Mouse (Mus musculus) cerebellum, adult 11-12 months (tissue): ENCODE measurements around the gene Il4i1.
A peak's percentile ranks its signal among the peaks of the same experiment; 100 is the strongest.

Experiments
- DNase-seq: peaks from one replicate; pipeline ENCODE4 v3.0.0; 2022

The Il4i1 gene

DNA sequence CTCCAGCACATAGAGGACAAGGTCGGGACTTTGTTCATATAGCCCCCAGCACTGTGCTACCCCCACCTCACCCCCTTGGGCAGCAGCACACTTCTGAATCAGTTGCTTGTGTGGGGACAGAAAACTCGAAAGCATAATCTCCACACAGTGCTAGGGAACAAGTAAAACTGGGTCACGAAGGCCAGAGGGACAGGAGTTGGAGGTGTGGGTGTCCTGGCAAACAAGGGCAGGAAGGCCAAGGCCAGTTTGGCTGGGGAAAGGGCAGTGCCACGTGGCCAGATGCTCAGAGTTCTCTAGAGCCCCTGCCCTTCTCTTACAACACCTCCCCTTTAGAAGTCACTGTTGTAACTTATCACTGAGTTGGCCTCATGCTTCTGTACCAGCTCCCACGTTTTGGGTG is 3.7 kb downstream of the Il4i1 start:
- DNase-seq = peak; percentile 14

DNA sequence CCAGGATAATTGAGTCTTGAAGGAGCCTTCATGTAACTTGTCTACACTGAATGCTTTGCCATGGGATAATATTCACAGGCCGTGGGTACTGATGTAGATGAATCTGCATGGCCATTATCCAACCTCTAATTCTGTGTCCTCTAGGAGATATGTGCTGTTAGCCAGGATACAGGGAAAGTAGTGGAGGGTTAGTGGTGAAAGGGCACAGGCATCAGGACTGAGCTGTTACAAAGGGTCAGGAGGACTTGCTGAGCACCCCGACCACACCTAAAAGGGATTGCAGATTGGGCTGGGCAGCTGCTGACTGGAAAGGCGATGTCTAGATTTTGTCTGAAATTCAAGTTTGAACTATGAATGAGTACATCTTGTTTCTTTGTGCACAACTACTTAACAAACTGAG is 4.3 kb downstream of the Il4i1 start:
- no peak for DNase-seq

DNA sequence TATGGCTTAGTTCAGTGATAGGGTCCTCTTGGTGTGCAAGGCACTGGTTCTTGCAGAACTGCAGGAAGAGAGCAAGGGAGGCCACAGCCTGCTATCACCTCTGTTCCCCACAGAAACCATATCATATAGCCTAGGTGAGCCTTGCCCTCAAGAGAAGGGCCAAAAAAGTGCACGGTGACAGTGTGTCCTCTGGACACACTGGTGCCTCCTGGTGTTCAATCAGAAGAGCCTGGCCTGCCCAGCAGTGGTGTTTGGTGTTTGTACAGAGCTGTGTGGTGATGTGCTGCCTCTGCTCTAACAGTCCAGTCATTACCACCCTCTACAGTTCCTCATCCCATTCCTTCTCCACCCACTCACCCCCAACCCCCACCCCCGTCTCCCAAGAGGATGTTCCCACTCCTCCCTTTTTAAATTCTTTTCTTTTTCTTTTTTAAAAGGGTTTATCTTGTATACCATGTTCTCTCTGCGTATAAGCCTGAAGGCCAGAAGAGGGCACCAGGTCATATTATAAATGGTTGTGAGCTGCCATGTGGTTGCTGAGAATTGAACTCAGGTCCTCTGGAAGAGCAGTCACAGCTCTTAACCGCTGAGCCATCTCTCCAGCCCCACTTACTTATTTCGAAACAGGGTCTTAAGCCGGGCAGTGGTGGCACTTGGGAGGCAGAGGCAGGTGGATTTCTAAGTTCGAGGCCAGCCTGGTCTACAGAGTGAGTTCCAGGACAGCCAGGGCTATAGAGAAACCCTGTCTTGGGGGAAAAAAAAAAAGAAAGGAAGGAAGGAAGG is 5.7 kb downstream of the Il4i1 start:
- no peak for DNase-seq

DNA sequence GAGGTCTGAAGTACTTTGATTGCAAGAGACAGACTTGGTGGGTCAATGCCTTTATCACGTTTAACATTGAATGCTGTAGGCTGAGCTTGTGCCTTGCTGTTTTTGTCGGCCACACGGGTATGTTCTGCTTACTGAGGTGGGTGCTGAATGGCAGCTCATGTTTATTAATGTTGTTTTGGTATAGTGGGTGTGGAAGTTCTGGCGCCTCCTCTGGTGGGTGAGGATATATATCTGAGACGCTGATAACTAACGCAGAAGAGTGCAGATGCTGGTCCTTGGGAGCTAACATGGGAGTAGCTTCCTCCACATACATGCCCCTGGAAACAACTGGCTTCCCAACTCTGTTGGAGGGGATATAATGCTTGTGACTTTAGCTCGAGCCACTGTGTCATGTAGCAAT is 7.2 kb downstream of the Il4i1 start:
- peak; percentile 2 for DNase-seq

DNA sequence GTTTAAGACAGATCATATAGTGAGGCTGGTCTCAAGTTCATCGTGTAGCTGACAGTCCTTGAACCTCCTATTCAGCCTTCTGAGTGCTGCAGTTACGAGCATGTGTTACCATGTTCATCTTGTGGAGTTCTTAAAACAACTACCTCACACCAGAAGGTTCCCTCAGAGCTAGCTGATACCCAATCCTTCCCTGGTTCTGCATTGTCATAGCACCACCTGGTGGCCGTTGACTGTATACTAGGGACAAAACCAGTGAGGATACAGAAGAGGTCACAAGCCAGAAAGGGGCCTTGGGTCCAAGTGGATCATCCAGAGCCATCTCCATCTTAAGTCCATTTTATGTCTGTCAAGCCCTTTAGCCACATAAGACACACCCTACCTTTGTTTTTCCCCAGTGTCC is 8.7 kb downstream of the Il4i1 start:
- DNase-seq = peak; percentile 72

DNA sequence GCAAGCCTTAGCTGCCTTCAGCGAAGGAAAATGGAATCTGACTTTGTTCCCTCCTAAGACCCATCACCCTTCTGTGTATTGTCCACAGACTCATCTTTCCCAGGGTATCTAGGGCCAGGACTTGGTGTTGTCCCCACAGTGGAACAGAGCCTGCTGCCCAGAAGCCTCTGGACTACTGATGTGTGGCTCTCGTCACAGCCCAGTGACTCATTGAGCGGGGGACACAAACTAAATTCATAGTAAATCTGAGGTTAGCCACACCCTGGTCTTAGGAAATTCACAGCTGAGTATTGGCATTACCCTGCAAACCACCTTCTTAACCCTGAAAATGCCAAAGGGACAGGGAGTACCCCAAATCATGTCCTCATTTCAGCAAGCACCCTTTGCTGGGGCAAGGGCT is 10.6 kb downstream of the Il4i1 start:
- DNase-seq = no peak

DNA sequence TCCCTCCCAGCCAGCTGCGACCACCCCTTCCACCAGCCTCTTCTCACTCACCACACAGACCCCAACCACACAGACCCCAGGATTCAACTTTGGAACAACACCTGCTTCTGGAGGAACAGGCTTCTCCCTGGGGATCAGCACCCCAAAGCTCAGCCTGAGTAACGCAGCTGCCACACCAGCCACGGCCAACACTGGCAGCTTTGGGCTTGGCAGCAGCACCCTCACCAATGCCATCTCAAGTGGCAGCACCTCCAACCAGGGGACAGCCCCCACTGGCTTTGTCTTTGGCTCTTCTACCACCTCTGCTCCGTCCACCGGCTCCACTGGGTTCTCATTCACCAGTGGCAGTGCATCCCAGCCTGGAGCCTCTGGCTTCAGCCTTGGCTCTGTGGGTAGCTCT is 12.5 kb downstream of the Il4i1 start:
- DNase-seq = peak; percentile 5

DNA sequence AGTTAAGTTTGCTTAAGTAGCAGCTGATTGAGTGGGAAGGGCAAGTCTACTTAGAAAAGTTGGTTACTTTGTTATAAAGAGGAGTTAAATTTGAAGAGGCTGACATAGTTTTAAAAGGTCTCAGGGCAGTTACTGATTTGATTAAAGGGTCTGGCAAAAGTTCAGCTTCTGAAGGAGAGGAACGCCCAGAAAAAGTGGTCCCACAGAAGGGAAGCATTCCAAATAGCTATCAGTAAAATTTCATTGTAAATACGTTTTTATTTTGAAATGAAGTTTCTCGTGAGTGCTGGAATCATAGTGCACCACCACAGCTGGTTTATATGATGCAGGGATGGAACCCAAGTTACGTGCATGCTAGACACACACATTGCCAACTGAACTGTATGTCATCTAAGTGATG is 16.6 kb downstream of the Il4i1 start:
- no peak for DNase-seq

DNA sequence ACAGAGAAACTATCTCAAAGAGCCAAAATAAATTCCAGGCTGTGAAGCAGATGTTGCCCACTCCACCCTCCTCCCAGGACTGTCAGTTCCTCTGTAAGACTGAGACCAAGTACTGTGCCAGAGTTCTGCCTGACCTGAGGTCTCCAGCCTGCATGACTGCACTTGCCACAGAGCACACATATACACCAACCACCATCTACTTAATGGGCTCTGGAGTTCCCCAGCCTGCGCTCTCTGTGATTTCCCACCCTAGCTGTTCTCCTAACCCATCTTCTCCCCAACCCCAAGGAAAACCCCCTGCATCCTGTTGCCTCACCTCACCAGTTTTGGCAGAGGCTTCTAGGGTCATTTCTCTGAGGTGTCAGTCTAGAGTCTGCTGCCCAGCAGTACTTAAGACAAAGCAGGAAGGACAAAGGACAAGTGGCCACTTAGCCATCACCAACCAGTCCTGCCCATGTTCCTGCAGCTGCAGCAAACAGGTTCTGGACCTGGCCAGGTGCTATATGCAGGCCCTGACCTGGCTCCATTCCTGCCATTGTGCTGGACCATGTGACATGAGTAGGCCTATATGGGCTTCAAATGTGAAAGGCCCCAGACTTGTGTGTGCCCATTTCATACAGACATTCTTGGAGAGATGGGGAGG is 19.3 kb downstream of the Il4i1 start:
- DNase-seq = no peak

DNA sequence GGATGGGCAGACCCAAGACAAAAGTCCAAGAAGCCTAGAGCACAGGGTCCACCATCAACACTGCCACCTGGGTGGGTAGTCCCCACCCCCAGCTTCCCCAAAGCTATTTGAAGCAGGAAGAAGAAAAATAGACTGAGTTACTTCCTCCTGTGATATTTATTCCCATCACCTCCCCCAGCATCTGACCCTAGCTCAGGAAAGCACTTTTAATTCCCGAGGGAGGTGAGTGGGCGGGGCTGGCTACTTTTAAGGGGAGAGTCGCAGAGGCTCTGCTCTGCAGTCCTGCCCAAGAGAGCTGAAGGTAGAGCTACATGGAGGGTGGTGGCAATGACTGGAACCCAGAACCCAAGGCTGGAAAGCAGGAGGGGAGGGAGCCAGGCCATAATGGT is 19.8 kb downstream of the Il4i1 start:
- DNase-seq = no peak

DNA sequence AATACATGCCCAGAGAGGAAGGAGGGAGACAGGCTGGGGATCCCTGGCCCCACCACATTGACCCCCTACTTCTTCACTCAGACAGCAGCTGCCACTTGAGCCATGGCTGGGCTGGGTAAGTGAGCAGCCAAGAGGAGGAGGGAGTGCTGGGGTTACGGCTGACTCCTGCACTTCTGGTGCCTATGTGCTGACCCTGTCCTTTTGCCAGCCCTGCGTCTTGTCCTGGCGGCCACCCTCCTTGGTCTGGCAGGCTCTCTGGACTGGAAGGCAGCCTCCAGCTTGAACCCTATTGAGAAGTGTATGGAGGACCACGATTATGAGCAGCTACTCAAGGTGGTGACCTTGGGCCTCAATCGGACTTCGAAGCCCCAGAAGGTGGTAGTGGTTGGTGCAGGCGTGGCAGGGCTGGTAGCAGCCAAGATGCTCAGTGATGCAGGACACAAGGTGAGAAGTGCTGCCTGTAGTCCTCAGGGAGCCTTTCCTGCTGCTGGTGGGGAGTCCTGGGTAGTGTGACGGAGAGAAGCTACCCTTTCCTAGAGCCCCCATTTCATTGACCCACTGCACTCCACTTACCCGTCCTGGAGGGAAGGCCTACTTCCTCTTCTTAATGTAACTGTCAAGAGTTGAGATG is 20.4 kb downstream of the Il4i1 start:
- DNase-seq = peak; percentile 15

DNA sequence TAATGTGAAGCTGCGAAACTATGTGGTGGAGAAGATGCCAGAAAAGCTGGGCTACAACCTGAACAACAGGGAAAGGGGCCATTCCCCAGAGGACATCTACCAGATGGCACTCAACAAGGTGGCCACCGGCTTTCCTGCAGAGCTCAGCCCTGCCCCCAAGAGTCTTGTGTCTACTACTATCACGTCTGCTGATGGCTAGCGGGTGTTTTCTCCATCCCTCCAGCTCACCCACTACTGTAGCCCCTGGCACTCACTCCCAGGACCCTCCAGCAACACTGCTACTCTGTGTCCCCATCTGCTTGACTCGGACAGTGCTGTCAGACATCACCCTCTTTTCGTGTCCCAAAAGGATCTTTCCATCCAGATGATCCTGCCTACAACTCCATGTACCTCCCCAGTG is 21.9 kb downstream of the Il4i1 start:
- no peak for DNase-seq

DNA sequence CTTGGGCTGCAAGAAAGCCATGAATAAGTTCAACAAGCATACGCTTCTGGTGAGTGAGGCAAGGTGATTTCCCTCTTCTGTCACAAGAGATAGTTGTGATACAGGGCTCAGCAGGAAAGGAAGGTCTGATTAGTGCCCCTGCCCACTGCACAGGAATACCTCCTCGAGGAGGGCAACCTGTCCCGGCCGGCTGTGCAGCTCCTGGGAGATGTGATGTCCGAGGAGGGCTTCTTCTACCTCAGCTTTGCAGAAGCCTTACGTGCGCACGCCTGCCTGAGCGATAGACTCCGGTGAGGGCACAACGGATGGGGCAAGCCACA is 22.9 kb downstream of the Il4i1 start:
- no peak for DNase-seq

DNA sequence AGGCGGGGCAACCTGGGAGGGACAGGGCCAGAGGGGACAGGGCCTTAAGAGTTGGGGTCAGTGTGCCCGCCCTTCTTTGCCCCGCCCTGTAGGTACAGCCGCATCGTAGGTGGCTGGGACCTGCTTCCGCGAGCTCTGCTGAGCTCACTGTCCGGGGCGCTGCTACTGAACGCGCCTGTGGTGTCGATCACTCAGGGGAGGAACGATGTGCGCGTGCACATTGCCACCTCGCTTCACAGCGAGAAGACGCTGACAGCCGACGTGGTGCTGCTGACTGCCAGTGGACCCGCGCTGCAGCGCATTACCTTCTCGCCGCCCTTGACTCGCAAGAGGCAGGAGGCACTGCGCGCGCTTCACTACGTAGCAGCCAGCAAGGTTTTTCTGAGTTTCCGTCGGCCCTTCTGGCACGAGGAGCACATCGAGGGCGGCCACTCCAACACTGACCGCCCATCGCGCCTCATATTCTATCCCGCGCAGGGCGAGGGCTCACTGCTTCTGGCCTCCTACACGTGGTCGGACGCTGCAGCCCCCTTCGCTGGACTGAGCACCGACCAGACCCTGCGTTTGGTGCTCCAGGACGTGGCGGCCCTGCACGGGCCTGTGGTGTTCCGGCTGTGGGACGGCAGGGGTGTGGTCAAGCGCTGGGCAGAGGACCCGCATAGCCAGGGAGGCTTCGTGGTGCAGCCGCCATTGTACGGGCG is 23.5 kb downstream of the Il4i1 start:
- peak; percentile 36 for DNase-seq

DNA sequence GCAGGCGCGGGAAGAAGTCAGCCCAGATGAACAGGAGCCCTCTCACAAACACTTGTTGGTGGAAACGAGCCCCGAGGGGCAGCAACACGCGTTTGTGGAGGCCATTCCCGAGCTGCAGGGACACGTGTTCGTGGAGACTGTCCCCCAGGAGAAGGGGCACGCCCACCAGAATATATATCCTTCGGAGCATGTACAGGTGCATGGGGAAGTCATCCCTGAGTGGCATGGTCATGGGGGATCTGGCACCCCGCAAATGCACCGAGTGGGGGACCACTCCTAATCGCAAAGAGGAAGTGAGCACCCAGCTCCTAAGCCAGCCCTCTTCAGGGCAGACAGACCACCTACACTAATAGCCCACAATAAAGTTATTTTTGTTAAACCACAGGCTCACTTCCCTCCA is 24.2 kb downstream of the Il4i1 start:
- DNase-seq = peak; percentile 36

DNA sequence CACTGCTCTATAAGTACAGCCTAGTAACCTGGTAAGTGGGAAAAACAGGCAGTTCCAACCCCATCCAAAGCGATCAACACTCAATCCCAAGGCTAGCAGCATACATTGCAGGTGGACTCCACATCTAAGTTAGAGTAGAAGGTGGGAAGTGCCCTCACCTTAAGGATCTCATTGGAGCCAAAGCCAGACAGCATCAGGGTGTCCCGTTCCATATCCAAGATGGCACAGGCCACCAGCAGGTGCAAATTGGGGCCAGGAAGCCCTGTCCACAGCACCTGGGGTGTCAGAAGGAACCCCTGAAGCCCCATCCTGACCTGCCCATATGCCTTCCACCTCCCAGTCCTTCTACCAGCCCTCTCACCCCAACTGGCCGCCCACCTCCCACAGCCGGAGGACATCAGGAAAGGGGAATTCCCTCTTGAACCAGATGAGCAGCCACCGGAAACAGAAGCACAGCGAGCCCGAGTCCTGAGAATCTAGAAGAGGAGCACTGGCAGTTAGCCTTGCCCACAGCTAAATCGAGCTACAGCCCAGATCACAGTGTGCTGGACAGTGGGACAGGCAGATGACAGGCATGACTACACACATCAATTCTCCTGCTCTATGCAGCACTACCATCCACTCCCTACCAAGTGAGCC is 25.8 kb downstream of the Il4i1 start:
- peak; percentile 20 for DNase-seq

DNA sequence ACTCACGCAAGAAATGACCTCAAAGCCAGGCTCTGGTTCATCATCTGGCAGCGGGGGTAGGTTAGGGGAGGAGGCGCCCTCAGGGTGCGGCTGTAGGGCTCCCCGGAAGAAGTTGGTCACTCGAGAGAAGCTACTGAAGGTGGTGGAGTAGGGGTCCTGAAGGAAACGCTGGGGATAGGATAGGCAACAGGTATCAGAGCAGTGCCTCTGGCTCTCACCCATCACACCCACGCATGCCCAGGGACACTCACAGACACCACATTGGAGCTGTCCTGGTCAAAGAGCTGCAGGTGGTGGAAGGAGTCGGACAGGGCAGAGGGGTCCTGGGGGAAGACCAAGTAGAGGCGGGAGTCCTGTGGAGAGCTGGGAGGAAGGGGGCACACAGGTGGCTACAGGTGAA is 28.8 kb downstream of the Il4i1 start:
- peak; percentile 58 for DNase-seq

DNA sequence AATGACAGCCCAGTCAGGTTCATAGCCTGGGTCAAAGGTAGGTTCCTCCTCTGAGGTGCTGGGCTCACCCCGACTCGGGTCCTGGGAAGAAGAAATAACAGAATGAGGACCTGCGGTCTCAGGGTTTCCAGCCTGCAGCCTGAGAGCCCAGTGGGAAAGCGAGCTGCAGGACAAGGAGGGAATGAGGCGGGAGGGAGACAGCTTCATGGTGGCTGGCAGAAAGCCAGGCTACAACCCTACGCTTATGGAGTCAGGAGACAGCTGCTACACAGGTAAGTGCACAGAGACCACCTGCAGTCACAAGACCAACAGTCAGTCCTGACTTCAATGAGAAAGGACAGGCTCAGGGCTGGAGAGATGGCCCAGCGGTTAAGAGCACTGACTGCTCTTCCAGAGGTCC is 30.6 kb downstream of the Il4i1 start:
- peak; percentile 73 for DNase-seq

DNA sequence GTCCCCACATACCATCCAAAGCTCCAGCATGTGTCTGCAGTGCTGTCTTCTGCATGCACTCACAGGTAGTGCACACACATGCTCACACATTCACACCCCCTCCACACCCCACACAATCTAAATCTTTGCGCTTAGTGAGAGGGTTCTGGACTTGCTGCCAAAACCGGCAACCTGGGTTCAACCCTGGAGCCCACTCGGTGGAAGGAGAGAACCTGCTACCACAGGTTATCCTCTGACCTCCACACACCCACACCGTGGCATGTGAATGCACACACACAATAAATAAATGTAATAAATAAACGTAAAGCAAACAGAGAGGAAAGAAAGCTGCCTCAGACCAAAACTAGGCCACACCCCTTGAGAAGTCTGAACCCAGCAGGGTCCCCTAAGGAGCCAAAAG is 31.6 kb downstream of the Il4i1 start:
- peak; percentile 72 for DNase-seq

DNA sequence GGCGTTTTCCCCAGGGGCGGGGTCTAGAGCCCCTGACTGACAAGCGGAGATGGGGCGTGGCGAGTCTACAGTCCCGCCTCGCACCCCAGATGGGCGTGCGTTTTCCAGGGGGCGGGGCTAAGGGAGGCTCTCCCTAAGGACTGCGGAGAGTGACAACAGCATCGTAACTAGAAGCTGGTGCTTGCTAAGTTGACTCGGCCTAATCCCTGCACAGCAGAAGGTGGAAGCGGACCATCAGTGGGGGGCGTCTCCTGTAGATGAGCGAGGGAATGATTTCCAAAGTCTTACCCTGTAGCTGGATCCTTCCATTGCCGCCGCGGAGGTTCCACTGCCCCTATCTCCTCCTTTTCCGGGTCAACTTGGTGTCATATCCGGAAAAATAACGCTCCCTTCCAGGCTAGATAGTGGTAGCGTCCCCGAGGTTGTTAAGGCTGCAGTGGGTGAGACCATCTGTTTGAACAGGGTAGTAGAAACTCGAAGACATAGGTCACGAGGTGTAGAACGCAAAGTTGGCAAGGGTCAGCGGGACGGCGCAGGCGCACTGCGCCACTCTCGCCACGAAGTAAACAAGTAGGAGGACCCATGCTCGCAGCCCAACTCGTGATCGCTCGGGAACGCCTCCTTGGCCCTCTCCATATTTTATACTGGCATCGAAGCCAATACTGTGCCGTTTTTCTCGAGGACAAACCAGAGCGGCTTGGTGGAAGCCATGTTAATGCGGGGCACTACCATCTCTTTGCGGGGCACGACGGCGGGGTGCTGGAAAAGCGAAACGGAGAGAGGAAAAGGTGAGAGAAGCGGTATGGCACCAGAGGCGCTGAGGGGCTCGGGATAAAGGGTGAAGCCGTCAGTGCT is 32.6 kb downstream of the Il4i1 start, which contains the start of the genes Akt1s1 and Tbc1d17:
Akt1s1 (plus strand) TSS at position 431 of the 855 bp plus-strand sequence.
Tbc1d17 (minus strand) TSS at position 519 of the 855 bp plus-strand sequence.
- peak; percentile 100 for DNase-seq

DNA sequence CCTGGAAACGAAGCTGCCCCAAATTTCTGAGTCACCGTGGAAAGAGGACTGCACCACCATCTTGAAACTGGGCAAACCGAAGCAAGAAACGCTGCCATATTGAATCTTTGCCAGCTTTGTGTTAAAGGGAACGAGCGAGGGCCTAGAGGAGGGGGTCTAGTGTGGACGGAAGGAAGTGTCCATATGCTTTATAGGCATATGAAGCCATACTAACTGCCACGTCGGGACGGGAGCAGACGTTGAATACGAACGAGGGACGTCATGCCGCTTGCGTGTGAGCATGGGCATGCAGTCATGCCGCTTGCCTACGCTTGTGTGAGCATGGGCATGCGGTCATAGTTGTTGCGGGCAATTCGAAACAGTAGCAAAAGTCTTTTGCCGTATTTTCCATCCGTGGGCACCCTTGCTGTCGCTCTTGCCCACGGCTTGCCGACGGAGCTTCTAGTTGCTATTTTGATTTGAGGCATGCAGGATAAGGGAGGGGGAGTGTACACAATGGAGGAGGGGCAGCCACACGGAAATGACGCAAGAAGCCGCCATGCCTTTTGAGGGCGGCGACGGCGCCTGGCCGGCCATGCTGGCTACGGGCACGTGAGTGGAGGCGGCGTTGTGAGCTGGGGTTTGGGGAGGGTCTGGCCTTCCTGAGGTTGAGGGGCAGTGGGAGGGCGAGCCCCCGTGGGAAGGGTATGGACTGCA is 33.4 kb downstream of the Il4i1 start:
- DNase-seq = peak; percentile 94

DNA sequence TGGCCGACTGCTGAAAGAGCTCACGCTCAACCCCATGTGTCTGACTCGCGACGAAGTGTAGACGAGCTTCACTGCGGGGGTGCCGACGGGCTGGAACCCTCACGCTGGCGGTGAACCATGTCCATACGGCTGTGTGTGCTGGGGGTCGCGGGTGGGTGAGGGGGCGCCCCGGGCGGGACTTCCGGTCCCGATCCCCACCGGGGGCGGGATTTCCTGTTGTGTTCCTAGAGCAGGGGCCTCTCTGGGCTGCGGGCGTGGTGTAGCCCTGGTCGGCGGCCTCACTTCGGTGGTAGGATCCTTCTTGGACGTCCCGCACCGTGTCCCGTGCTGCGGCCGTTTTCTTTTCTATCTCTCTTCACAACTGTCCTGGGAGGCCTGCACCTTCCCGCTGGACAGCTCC is 34.0 kb downstream of the Il4i1 start:
- DNase-seq = no peak
